Mouse (Mus musculus) heart, embryonic 11.5 days (tissue): ENCODE measurements around the gene Atrnl1. TPM values are rescaled to one million over a fixed set of nuclear protein-coding genes. Genes with fewer than 3 reads are reported as not detected.

Experiments
- microRNA-seq: library from miRNA; unstranded; fragments of <30 nt; microRNA quantifications from one replicate; pipeline ENCODE4, GENCODE M21; 2016; ENCODE audit warnings: borderline number of aligned reads
- polyA plus RNA-seq: library from polyadenylated mRNA; unstranded; fragments of >200 nt; fragmentation: Nextera tagmentation; extraction: Ambion mirVana; gene quantifications from 2 replicates; pipeline ENCODE4 v1.2.1, GENCODE M21; 2014

Gene Atrnl1
- polyA plus RNA-seq, 1 experiment from 2014 or later: 4.0 TPM

Small RNA genes within 50 kb of the gene (microRNA-seq; reads per million reads assigned to microRNA genes)
- 1.9 reads per million, percentile 23 among the genes with 10 or more reads in this experiment for gene Mir5623

Other genes starting within 250 kb of the Atrnl1 start
- 12.4 and 15.2 TPM in 2 replicates for gene Trub1, start 158.1 kb upstream of the Atrnl1 start, polyA plus RNA-seq